Mouse (Mus musculus): ENCODE data around the gene Krt15. TPM values are rescaled to one million over a fixed set of nuclear protein-coding genes. Genes with fewer than 3 reads are reported as not detected.

The Krt15 gene
- total and polyA plus RNA-seq, 2 experiments from 2014 or later: 0.21 to 0.68 TPM

GRCm38 (mm10) chr11:100145858-100146560 is 10.3 kb upstream of the Krt15 start:
- no peak for TF ChIP-seq CTCF (IDR thresholded peaks at IDR 0.05; ENCODE audit: low read depth)
- Histone ChIP-seq H3K4me2 (ENCODE audit: low read depth, low read length) (peak overlapping the region; percentile 56), H3K9me3 (ENCODE audit: low read length) (no peaks in the 10 kb centered on the region), H3K27me3 (ENCODE audit: insufficient read depth, low read length) (peaks cover 18% of the 10 kb centered on the region; the same call in 1 of the 2 replicates), H3K4me3 (ENCODE audit: low read length) (peak overlapping the region; percentile 30), H3K9ac (replicated peaks; ENCODE audit: low read length) (no peak overlapping the region), H3K4me1 (ENCODE audit: insufficient read depth, low read length) (0 out of 2 replicates have a peak, but pooled peaks cover 4% of the 10 kb centered on the region), H3K36me3 (ENCODE audit: insufficient read depth, low read length) (no peaks in the 10 kb centered on the region), H3K27ac (no peak overlapping the region)
- WGBS: 4% methylated on average over 13 of the region's 13 CpGs
- ATAC-seq (no peak), DNase-seq (ENCODE audit: low spot score) (no peak)

- no peak for DNase-seq (ENCODE audit: low spot score)
- H3K36me3 ChIP-seq (ENCODE audit: insufficient read depth, low read length): no peaks in the 10 kb centered on the region
- no peak for TF ChIP-seq CTCF (IDR thresholded peaks at IDR 0.05; ENCODE audit: low read depth)
- peak overlapping the region; percentile 30 for H3K4me3 ChIP-seq (ENCODE audit: low read length)
- no peaks in the 10 kb centered on the region for H3K9me3 ChIP-seq (ENCODE audit: low read length)
- WGBS: 2% methylated on average over 20 of the region's 20 CpGs
- peaks cover 18% of the 10 kb centered on the region; the same call in 1 of the 2 replicates for H3K27me3 ChIP-seq (ENCODE audit: insufficient read depth, low read length)
- 0 out of 2 replicates have a peak, but pooled peaks cover 4% of the 10 kb centered on the region for H3K4me1 ChIP-seq (ENCODE audit: insufficient read depth, low read length)
- peak overlapping the region; percentile 56 for H3K4me2 ChIP-seq (ENCODE audit: low read depth, low read length)
- no peak overlapping the region for H3K9ac ChIP-seq (replicated peaks; ENCODE audit: low read length)
- no peak for ATAC-seq
- no peak overlapping the region for H3K27ac ChIP-seq
Measured at GRCm38 (mm10) chr11:100145104-100145503, 9.4 kb upstream of the Krt15 start.

- WGBS: 78% methylated on average over 21 of the region's 21 CpGs
- no peak for ATAC-seq
- TF ChIP-seq CTCF (IDR thresholded peaks at IDR 0.05; ENCODE audit: low read depth): no peak
Measured at GRCm38 (mm10) chr11:100140966-100141365, 5.2 kb upstream of the Krt15 start.

GRCm38 (mm10) chr11:100139391-100139790 is 3.7 kb upstream of the Krt15 start:
- H3K27me3 ChIP-seq (ENCODE audit: insufficient read depth, low read length): no peaks in the 10 kb centered on the region
- 0 out of 2 replicates have a peak, but pooled peaks cover 5% of the 10 kb centered on the region for H3K4me1 ChIP-seq (ENCODE audit: insufficient read depth, low read length)
- no peaks in the 10 kb centered on the region for H3K9me3 ChIP-seq (ENCODE audit: low read length)
- H3K27ac ChIP-seq: no peak overlapping the region
- H3K4me2 ChIP-seq (ENCODE audit: low read depth, low read length): no peak overlapping the region
- no peaks in the 10 kb centered on the region for H3K36me3 ChIP-seq (ENCODE audit: insufficient read depth, low read length)
- DNase-seq (ENCODE audit: low spot score): no peak
- no peak overlapping the region for H3K4me3 ChIP-seq (ENCODE audit: low read length)
- WGBS: 85% methylated on average over 2 of the region's 2 CpGs
- TF ChIP-seq CTCF (IDR thresholded peaks at IDR 0.05; ENCODE audit: low read depth): no peak
- H3K9ac ChIP-seq (replicated peaks; ENCODE audit: low read length): no peak overlapping the region
- no peak for ATAC-seq

More at GRCm38 (mm10) chr11:100140966-100141365, 5.2 kb upstream of the Krt15 start:
- 0 out of 2 replicates have a peak, but pooled peaks cover 9% of the 10 kb centered on the region for H3K4me1 ChIP-seq (ENCODE audit: insufficient read depth, low read length)
- H3K9ac ChIP-seq (replicated peaks; ENCODE audit: low read length): no peak overlapping the region
- no peak overlapping the region for H3K27ac ChIP-seq
- H3K9me3 ChIP-seq (ENCODE audit: low read length): no peaks in the 10 kb centered on the region
- H3K4me3 ChIP-seq (ENCODE audit: low read length): no peak overlapping the region
- H3K4me2 ChIP-seq (ENCODE audit: low read depth, low read length): no peak overlapping the region
- H3K36me3 ChIP-seq (ENCODE audit: insufficient read depth, low read length): no peaks in the 10 kb centered on the region
- DNase-seq (ENCODE audit: low spot score): no peak
- H3K27me3 ChIP-seq (ENCODE audit: insufficient read depth, low read length): peaks cover 12% of the 10 kb centered on the region; the same call in 1 of the 2 replicates

GRCm38 (mm10) chr11:100138809-100139208 is 3.1 kb upstream of the Krt15 start:
- DNase-seq (ENCODE audit: low spot score) (no peak), ATAC-seq (no peak)
- H3K4me2 ChIP-seq (ENCODE audit: low read depth, low read length): no peak overlapping the region
- no peak overlapping the region for H3K27ac ChIP-seq
- H3K36me3 ChIP-seq (ENCODE audit: insufficient read depth, low read length): no peaks in the 10 kb centered on the region
- 52% methylated on average over 7 of the region's 7 CpGs for WGBS
- no peak for TF ChIP-seq CTCF (IDR thresholded peaks at IDR 0.05; ENCODE audit: low read depth)
- H3K4me1 ChIP-seq (ENCODE audit: insufficient read depth, low read length): 0 out of 2 replicates have a peak, but pooled peaks cover 5% of the 10 kb centered on the region
- H3K9ac ChIP-seq (replicated peaks; ENCODE audit: low read length): no peak overlapping the region
- H3K4me3 ChIP-seq (ENCODE audit: low read length): no peak overlapping the region
- H3K27me3 ChIP-seq (ENCODE audit: insufficient read depth, low read length): no peaks in the 10 kb centered on the region
- H3K9me3 ChIP-seq (ENCODE audit: low read length): no peaks in the 10 kb centered on the region

- H3K27me3 ChIP-seq (ENCODE audit: insufficient read depth, low read length): no peaks in the 10 kb centered on the region
- no peak overlapping the region for H3K9ac ChIP-seq (replicated peaks; ENCODE audit: low read length)
- H3K9me3 ChIP-seq (ENCODE audit: low read length): no peaks in the 10 kb centered on the region
- no peak overlapping the region for H3K4me2 ChIP-seq (ENCODE audit: low read depth, low read length)
- no peak overlapping the region for H3K4me3 ChIP-seq (ENCODE audit: low read length)
- 35% methylated on average over 5 of the region's 5 CpGs for WGBS
- no peak for TF ChIP-seq CTCF (IDR thresholded peaks at IDR 0.05; ENCODE audit: low read depth)
- no peak overlapping the region for H3K27ac ChIP-seq
- no peaks in the 10 kb centered on the region for H3K36me3 ChIP-seq (ENCODE audit: insufficient read depth, low read length)
- ATAC-seq (no peak), DNase-seq (ENCODE audit: low spot score) (no peak)
- 0 out of 2 replicates have a peak, but pooled peaks cover 5% of the 10 kb centered on the region for H3K4me1 ChIP-seq (ENCODE audit: insufficient read depth, low read length)
Measured at GRCm38 (mm10) chr11:100137693-100138092, 2.0 kb upstream of the Krt15 start.

GRCm38 (mm10) chr11:100136559-100136958 is 831 bp upstream of the Krt15 start:
- DNase-seq (ENCODE audit: low spot score) (no peak), ATAC-seq (no peak)
- Histone ChIP-seq H3K27me3 (ENCODE audit: insufficient read depth, low read length) (no peaks in the 10 kb centered on the region), H3K4me3 (ENCODE audit: low read length) (no peak overlapping the region), H3K27ac (no peak overlapping the region), H3K4me1 (ENCODE audit: insufficient read depth, low read length) (0 out of 2 replicates have a peak, but pooled peaks cover 5% of the 10 kb centered on the region), H3K9me3 (ENCODE audit: low read length) (no peaks in the 10 kb centered on the region), H3K4me2 (ENCODE audit: low read depth, low read length) (no peak overlapping the region), H3K9ac (replicated peaks; ENCODE audit: low read length) (no peak overlapping the region), H3K36me3 (ENCODE audit: insufficient read depth, low read length) (no peaks in the 10 kb centered on the region)
- no peak for TF ChIP-seq CTCF (IDR thresholded peaks at IDR 0.05; ENCODE audit: low read depth)
- 43% methylated on average over 5 of the region's 5 CpGs for WGBS
